In the genomic region with DNA sequence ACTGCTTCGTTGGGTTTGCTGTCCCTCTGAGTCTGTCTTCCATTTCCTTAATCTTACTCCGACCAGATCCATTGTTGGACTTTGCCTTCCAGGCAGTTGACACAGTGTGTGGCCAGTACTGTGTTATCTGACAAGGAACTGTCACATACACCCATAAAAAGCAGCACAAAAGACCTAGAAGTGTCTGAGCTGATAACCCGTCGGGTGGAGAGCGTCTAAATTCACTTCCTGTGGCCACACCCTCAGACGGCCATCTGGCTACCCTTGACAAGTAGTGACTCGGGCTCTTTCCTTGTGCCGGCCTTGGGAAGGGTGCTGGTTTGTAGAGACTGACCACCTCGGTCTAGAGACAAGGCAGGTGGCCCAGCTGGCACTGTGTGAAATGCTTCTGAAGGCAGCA, we compare ENCODE assay signal across 12 mouse cellular contexts.
DNase-seq lines count a peak whose midpoint lies in the region; ATAC-seq and TF ChIP-seq lines count a peak whose summit lies in the region.
"Had no signal": no experiment of that assay in that cellular context is flagged by ENCODE, and none has a peak within 500 bp of the region (broad histone marks: within the 10 kb centered on the region; RNA-seq: fewer than 3 reads in every experiment).

No protein-coding gene starts in this region.

- peak overlapping the region; percentile 47; the same call in 1 of the 2 replicates for H3K4me3 ChIP-seq in G1E (ENCODE audit: low read depth, low read length)
- H3K4me3 ChIP-seq in intestine, postnatal 0 days (ENCODE audit: low read depth, low read length) = no peak overlapping the region
- H3K4me3 ChIP-seq: embryonic facial prominence, embryonic 12.5 days; limb, embryonic 13.5 days; neural tube, embryonic 15.5 days had no signal

- TF ChIP-seq CTCF in G1E (IDR thresholded peaks at IDR 0.05; ENCODE audit: low read depth, low read length) = no peak
- TF ChIP-seq CTCF in intestine, postnatal 0 days (IDR thresholded peaks at IDR 0.05; ENCODE audit: low read depth) = no peak

- 25% methylated on average over 9 of the region's 9 CpGs for WGBS in intestine, postnatal 0 days

- no peaks in the 10 kb centered on the region for H3K36me3 ChIP-seq in G1E (replicated peaks)
- no peaks in the 10 kb centered on the region for H3K36me3 ChIP-seq in intestine, postnatal 0 days (ENCODE audit: control insufficient read depth, insufficient read depth)
- H3K36me3 ChIP-seq: embryonic facial prominence, embryonic 12.5 days; limb, embryonic 13.5 days had no signal

- peak; percentile 73 for ATAC-seq in G1E (ENCODE audit: extremely low read depth, insufficient number of reproducible peaks, low FRiP score, poor library complexity, severe bottlenecking)
- ATAC-seq in intestine, postnatal 0 days = peak; percentile 89
- ATAC-seq in megakaryocyte-erythroid progenitor cell, adult 5-6 weeks (replicated peaks; ENCODE audit: low FRiP score, low TSS enrichment, poor library complexity, severe bottlenecking) = peak; percentile 81

- H3K9ac ChIP-seq in intestine, postnatal 0 days (ENCODE audit: low read depth, low read length) = no peak overlapping the region
- H3K9ac ChIP-seq: embryonic facial prominence, embryonic 12.5 days; limb, embryonic 13.5 days; neural tube, embryonic 15.5 days had no signal

- intact Hi-C loops in left cerebral cortex, postnatal 4 days (cut with DNase I) = no loop called here

- peak overlapping the region; percentile 82 for H3K27ac ChIP-seq in intestine, postnatal 0 days (ENCODE audit: low read depth, low read length)
- H3K27ac ChIP-seq: embryonic facial prominence, embryonic 12.5 days; limb, embryonic 13.5 days; neural tube, embryonic 15.5 days had no signal

- H3K4me1 ChIP-seq in G1E (ENCODE audit: insufficient read depth, low read depth, low read length) = peaks cover 87% of the 10 kb centered on the region
- H3K4me1 ChIP-seq in intestine, postnatal 0 days (replicated peaks; ENCODE audit: control insufficient read depth, insufficient read depth, low read length) = no peaks in the 10 kb centered on the region; the same call in 1 of the 2 replicates

- H3K27me3 ChIP-seq in G1E (ENCODE audit: insufficient read depth, low read length) = 0 out of 2 replicates have a peak, but pooled peaks cover 3% of the 10 kb centered on the region
- H3K27me3 ChIP-seq in intestine, postnatal 0 days (replicated peaks; ENCODE audit: control insufficient read depth, insufficient read depth, low read length) = no peaks in the 10 kb centered on the region
- H3K27me3 ChIP-seq: embryonic facial prominence, embryonic 12.5 days; limb, embryonic 13.5 days; neural tube, embryonic 15.5 days had no signal

- peak; percentile 54 for DNase-seq in G1E (ENCODE audit: low spot score)
- DNase-seq in ZHBTc4 (ENCODE audit: low read depth, low spot score) = peak; percentile 78
- DNase-seq in embryo, embryonic 10.5 days (ENCODE audit: low spot score) = no peak
- no peak for DNase-seq in left cerebral cortex, postnatal 4 days
- no peak for DNase-seq in cerebellum, adult 9-10 months
- DNase-seq: kidney, adult 11 months; lung, postnatal 36 days had no signal

- H3K4me2 ChIP-seq in intestine, postnatal 0 days (replicated peaks; ENCODE audit: low read depth) = peak overlapping the region; percentile 38; the same call in 1 of the 2 replicates
- H3K4me2 ChIP-seq: embryonic facial prominence, embryonic 12.5 days; limb, embryonic 13.5 days; neural tube, embryonic 15.5 days had no signal

- H3K9me3 ChIP-seq in G1E (replicated peaks) = no peaks in the 10 kb centered on the region
- H3K9me3 ChIP-seq in intestine, postnatal 0 days (ENCODE audit: control insufficient read depth) = no peaks in the 10 kb centered on the region
- H3K9me3 ChIP-seq: embryonic facial prominence, embryonic 12.5 days; limb, embryonic 13.5 days; neural tube, embryonic 15.5 days had no signal

Comparison
In these comparisons a context has a peak if more than half of its experiments do, and no peak if none do; other contexts are left out.
1. DNase-seq: peak in G1E (single experiment) and ZHBTc4 (single experiment); none in embryo, embryonic 10.5 days (single experiment), left cerebral cortex, postnatal 4 days (single experiment) and cerebellum, adult 9-10 months (single experiment).
2. Peak in every context shown above with its lines, with median percentiles within 50 percentile points of each other: ATAC-seq.